Mouse (Mus musculus) brain, embryonic 18.5 days (tissue): ENCODE results near the gene Skp2.

Experiments
- DNase-seq: peaks from one replicate; pipeline ENCODE4 v3.0.0-alpha.2; 2012; ENCODE audit warnings: low read depth, low spot score

Gene Skp2

GRCm38 (mm10) chr15:9075608-9076200 lies 79.5 kb downstream of the Skp2 start:
- DNase-seq = no peak

DNA sequence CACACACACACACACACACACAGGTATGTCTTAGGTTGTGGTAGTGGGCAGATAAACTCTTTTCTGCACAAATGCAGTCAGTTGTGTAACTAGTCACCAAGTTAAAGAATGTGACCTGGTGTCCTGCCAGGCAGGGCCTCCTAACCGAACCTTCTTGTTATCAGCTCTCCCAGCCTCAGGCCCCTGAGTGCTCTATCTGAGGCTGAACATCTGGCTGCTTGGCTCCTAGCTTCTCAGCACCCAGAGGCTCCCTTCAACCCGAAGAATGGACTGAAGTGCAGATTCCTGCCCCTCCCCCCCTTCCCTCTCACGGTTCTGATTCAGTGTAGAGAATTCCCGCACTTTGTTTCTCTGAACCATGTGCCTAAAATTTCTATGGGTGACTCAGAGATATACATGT lies 80.6 kb downstream of the Skp2 start:
- DNase-seq = no peak

DNA sequence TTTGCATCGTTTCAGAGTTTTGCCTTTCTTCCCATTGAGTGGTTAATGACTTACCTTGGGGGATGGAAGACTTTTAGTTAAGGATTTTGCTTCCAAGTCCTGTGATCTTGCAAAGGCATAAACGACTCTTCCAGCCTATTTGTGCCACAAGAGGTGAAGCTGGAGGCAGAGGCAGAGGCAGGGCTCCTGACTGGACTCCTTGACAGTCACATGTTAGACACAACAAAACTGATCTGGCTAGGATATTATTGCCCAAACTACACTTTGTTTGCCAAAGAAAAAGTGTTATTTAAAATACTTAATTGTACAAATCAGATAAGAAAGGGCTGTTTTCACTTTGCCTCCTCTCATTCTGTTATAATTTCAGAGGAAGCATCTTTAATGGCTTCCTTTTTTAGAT lies 81.1 kb downstream of the Skp2 start:
- no peak for DNase-seq

- no peak for DNase-seq
Measured at GRCm38 (mm10) chr15:9073684-9074083, 81.5 kb downstream of the Skp2 start.

- DNase-seq = no peak
Measured at GRCm38 (mm10) chr15:9073067-9073608, 82.1 kb downstream of the Skp2 start.

DNA sequence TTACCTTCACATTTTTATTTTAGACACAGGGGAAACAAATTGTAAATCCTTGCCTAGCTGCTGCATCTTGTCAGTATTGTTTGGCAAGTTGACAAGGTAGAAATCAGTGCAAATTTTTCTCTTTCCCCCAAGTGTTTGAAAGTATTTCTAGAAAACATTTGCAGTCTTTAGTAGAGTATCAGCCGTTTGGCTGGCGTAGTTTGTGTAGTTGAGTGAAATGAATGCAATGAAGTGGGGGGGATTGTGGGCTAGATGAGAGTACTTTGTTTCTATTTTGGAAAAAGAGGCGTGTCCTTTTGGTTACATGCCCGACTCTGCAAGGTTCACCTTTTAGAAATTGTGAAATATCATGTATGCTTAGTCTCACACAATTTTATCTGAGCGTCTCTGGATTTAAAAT lies 82.6 kb downstream of the Skp2 start:
- DNase-seq = no peak

DNA sequence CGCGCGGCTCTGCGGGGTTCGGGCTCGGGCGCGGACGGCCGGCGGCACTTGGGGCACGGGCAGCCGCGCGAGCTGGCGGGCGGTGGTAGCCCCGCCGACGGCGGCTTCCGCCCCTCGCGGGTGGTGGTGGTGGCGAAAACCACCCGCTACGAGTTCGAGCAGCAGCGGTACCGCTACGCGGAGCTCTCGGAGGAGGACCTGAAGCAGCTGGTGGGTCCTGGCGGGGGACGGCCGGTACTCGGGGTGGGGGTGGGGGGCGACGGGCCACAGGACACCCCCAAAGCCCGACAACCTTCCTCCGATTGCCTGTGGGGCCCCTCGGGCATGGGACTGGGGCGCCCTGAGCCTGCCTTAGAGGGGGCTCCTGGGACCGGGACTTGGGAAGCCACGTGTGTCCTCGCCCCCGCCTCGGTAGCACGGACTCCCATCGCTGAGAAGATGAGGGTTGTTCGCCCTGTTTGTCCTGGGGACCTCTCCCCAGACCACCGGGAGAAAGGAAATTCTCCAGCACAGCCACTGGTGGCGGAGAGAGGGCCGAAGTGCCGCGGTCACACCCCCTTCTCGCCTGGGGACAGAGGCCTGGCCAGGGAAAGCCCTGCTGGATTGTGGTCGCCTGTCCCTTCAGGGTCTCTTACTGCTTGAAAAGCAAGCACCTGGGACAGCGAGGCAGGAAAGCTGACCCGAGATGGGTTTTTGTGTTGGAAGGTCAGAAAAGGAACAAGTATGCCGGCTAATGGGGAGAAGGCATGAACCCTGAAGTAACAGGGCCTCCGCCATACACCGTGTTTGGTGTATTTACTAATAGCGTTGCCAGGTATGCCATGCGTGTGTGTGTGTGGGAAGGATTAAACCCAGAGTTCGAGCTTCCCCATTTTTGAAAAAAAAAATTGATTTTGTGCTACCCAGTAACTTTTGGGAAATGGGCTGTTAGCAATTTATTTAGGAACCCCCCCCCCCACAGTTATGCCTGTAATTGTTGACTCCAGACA lies 83.4 kb downstream of the Skp2 start:
- DNase-seq = no peak

DNA sequence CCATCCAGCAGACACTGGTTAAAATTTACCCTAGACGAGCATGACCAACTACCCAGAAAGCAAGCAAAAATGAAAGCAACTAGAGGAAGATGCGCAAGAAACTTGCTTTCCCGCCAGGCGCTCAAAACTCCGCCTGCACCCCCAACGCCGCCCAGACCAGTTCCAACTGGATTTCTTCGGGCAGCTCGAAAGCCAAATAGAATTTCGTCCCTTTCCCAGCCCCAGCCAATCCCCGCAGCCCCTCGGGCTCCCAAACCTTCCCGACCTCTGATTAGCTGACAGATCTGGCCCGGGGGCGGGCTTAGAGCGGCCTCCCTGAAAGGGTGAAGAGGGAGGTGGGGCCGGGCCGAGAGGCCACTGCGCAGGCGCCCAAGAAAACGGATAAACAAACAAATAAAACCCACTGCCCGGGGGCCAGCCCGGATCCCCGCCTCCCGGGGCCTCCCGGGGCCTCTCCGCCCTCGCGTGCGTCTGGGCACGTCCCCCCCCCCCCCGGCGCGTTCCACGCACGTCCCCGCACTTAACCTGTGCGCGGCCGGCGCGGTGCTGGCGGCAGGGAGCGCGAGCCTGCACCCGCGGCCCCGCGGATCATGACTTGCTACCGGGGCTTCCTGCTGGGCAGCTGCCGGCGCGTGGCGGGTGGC lies 84.2 kb downstream of the Skp2 start, which contains the start of gene Nadk2:
TSS of gene Nadk2 (plus strand) at position 349 of the 644 bp plus-strand sequence.
- peak; percentile 97 for DNase-seq

- DNase-seq = no peak
Measured at GRCm38 (mm10) chr15:9070353-9070752, 84.9 kb downstream of the Skp2 start.

GRCm38 (mm10) chr15:9068881-9069280 lies 86.3 kb downstream of the Skp2 start:
- no peak for DNase-seq
